Mouse (Mus musculus): Measurements from ENCODE around the gene Osbp2. TPM values are rescaled to one million over a fixed set of nuclear protein-coding genes. Genes with fewer than 3 reads are reported as not detected.

Gene Osbp2
- total RNA-seq, 2 experiments from 2014 or later = 141 to 149 TPM

DNA sequence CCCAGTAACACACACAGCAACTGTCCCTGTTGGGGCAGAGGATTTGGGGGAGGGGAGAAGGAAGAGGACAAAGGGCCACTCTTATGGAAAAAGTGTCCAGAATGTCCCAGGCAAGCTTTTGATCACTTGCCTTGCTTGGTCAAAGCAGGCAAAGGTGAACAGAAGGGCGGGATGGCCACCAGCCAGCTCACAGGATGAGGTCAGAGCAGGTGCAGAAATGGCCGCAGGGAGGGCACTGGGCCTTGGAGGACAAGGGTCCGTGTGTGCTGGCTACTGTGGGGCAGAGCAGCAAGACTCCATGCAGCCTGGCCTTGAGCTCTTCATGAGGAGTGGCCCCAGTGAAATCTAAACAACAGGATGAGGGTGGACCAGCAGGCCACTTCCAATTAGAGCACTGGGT lies 110.9 kb downstream of the Osbp2 start:
- TF ChIP-seq CTCF (IDR thresholded peaks at IDR 0.05) = no peak
- Histone ChIP-seq H3K4me3 (no peak overlapping the region), H3K27ac (peak overlapping the region; percentile 75; the same call in 1 of the 2 replicates)
- intact Hi-C loops (cut with DNase I) = no loop called here
- no peak for DNase-seq (ENCODE audit: extremely low spot score in 1 of 2, low spot score in 2 of 2)

DNA sequence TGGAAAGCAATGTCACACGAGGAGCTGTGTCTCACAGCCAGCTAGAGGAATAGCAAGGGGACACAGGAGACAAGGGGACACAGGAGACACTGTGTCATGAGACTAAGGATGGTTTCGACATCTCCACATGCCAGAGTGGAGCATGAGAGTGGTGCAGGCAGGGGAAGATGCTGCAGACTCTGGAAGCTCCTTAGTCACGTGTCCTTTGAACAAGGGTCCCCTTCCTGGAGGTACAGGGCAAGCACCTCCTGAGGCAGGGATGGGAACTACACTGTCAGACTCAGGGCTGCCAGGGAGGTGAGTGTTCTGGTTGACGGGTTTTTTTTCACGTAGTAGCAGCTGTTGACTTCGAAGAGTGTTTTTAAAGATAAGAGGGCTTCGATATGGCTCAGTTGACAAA lies 113.9 kb downstream of the Osbp2 start:
- DNase-seq (ENCODE audit: extremely low spot score in 1 of 2, low spot score in 2 of 2) = no peak
- intact Hi-C loops (cut with DNase I) = no loop called here
- Histone ChIP-seq H3K27ac (no peak overlapping the region), H3K4me3 (no peak overlapping the region)
- peak; percentile 9 for TF ChIP-seq CTCF (IDR thresholded peaks at IDR 0.05)

DNA sequence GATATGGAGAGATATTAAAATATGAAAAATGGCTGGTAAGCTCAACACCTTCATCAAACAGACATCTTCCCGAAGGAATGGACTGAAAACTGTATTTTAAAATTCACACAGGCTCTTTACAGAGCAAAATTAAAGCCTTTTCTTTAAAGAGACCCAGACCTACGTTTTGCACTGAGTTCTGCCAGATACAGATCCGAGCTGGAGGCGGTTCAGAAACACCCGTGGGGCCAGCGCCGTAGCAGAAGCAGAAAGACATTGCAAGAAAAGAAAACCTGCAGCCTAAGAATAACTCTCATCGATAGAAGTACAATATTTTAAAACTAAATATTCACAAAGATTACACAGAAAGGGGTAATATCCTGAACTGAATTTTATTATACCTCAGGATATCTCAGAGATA lies 121.3 kb downstream of the Osbp2 start:
- intact Hi-C loops (cut with DNase I) = no loop called here
- H3K4me3 ChIP-seq = no peak overlapping the region
- H3K27ac ChIP-seq = peak overlapping the region; percentile 80
- DNase-seq (ENCODE audit: extremely low spot score in 1 of 2, low spot score in 2 of 2) = no peak
- TF ChIP-seq CTCF (IDR thresholded peaks at IDR 0.05) = no peak

DNA sequence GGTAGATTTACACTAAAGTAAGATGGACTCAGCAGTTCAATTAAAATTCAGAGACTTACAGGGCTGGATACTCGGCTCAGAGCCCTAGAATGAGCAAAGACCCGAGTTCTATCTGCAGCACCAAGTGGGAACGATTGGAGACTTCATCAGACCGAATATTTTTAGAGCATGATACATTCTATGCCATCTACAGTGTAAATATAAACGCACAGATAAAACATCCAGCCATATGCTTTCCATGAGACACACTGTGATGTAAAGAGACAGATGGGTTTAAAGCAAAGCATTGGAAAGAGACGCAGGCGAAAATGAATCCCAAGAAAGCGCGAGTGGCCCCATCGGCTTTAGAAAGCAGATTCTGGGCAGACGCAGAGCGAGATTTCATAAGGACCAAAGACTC lies 122.5 kb downstream of the Osbp2 start:
- no peak for TF ChIP-seq CTCF (IDR thresholded peaks at IDR 0.05)
- Histone ChIP-seq H3K27ac (peak overlapping the region; percentile 80), H3K4me3 (peak overlapping the region; percentile 16; the same call in 1 of the 2 replicates)
- no peak for DNase-seq (ENCODE audit: extremely low spot score in 1 of 2, low spot score in 2 of 2)
- intact Hi-C loops (cut with DNase I) = loop anchor here (2.0 kb wide), 2 partner anchors 14 to 16 kb away; no protein-coding TSS in a partner anchor

DNA sequence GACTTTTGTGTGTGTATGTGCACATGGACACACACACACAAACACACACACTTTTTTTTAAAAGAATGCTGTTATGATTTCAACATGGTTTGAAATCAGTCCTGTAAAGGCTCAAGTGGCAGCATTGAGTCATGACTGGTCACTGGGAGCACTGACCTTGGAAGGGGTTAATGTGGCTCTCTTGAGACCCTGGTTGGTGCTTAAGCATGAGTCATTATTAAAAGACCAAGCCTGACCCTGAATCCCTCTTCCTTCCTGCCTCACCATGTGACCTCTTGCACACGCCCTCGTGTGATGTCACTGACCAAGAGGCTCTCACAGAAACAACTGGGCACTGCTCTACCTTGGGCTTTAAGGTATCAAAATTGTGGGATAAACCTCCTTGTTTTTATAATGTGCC lies 124.9 kb downstream of the Osbp2 start:
- intact Hi-C loops (cut with DNase I) = no loop called here
- DNase-seq (ENCODE audit: extremely low spot score in 1 of 2, low spot score in 2 of 2) = no peak
- Histone ChIP-seq H3K4me3 (no peak overlapping the region), H3K27ac (peak overlapping the region; percentile 64)
- no peak for TF ChIP-seq CTCF (IDR thresholded peaks at IDR 0.05)

DNA sequence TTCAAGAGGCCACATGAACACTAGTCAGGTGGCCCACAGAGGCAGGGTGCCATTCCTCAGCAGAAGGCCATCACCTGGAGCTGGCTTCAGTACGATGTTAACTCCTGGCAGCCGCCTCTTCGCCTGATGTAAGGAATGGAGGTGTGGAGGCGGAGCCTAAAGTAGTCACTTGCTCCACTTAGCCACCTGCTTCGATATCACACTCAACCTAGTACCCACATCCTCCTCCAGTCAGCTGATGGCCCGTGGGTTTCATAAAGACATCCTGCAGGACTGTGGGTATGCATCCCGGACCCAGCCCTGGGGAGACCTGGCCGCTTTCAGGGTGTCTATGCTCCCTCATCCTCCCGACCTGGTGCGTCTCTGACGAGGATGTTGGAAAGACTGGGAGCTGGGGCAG lies 128.0 kb downstream of the Osbp2 start:
- DNase-seq (ENCODE audit: extremely low spot score in 1 of 2, low spot score in 2 of 2) = peak in 1 of 2 experiments; percentile 51
- intact Hi-C loops (cut with DNase I) = no loop called here
- Histone ChIP-seq H3K27ac (peak overlapping the region; percentile 80), H3K4me3 (no peak overlapping the region)
- TF ChIP-seq CTCF (IDR thresholded peaks at IDR 0.05) = no peak

DNA sequence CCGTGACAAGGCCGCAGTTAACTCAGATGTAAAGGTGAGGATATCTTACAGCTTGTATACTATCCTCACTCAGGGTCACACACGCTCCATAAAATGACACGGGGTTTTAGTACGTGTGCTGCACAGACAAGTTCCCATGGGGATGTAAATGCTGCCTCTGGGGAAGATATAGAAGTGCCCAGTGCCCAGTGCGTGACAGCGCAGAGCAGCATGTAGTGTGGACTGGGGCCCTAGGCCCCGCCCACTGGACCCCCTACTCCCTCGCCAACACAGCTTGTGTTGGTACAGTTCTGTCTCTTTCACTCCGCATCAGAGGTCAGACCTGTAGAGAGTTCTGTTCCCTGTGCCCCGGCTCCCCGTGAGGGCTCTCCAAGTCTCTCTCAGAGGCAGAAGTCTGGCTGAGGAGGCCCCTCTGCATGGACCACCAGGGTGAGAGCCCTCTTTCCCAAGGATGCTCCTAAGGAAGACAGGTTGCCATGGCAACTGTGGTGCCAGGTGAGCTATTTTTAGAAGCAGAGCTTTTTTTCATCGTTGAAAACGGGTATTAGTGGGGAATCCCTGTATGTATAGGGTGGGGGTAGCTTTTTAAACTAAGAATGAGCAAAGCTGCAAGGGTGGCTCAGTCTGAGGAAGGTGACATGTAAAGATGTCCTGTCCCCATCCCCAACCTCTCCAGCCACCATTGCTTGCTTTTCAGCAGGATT lies 129.6 kb downstream of the Osbp2 start:
- intact Hi-C loops (cut with DNase I) = no loop called here
- no peak overlapping the region for H3K4me3 ChIP-seq
- peak overlapping the region; percentile 72 for H3K27ac ChIP-seq
- no peak for TF ChIP-seq CTCF (IDR thresholded peaks at IDR 0.05)
- DNase-seq (ENCODE audit: extremely low spot score in 1 of 2, low spot score in 2 of 2) = no peak

DNA sequence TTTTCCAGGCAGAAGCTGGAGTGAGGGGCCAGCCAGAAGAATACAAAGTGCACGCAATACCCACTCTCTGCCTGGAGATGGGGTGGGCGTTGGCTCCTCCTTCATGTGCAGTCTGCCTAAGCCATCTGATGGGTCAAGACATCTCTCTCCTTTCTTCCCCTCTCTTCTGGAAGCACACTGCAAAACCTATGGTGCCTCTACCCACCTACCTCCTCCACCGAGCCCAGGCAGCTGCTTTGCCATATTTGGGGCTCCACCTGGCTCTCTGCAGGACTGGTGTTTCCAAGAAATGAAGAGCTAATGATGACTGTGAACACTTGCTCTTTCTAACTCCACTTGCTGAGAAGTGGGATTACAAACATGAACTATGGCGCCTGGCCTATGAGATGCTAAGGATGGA lies 132.2 kb downstream of the Osbp2 start:
- intact Hi-C loops (cut with DNase I) = no loop called here
- TF ChIP-seq CTCF (IDR thresholded peaks at IDR 0.05) = no peak
- DNase-seq (ENCODE audit: extremely low spot score in 1 of 2, low spot score in 2 of 2) = no peak
- no peak overlapping the region for H3K4me3 ChIP-seq
- H3K27ac ChIP-seq = peak overlapping the region; percentile 69

DNA sequence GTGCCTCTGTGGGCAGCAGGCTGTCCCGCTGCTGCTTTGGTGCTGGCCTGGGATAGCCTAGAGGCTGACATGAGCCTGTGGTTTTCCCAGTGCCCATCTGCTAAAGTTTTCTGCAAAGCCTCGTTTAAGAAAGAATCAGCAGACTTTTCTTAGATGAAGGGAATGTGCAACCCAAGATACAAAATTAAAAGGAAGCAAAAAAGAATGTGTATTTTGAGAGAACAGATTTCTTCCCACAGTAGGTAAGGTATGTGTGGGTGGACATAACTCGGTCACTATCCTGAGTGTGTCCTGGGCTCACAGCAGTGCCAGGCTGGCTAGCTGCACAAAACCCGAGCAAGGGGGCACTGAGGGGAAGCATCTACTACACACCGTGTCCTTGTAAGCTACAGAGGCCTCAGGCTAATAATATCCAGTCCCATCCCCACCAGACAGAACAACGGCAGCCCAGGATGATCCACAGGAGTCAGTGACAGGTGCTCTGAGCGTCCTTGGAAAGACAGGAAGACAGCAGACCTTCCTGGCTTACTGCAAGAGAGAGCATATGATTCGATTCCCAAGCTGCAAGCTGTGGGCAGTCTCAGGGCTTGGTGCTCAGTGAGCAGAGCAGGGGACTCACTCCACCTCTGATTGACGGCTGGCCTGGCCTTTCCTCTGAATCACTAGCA lies 136.1 kb downstream of the Osbp2 start:
- intact Hi-C loops (cut with DNase I) = loop anchor here (5.0 kb wide), 1 partner anchor 40 kb away; no protein-coding TSS in a partner anchor

DNA sequence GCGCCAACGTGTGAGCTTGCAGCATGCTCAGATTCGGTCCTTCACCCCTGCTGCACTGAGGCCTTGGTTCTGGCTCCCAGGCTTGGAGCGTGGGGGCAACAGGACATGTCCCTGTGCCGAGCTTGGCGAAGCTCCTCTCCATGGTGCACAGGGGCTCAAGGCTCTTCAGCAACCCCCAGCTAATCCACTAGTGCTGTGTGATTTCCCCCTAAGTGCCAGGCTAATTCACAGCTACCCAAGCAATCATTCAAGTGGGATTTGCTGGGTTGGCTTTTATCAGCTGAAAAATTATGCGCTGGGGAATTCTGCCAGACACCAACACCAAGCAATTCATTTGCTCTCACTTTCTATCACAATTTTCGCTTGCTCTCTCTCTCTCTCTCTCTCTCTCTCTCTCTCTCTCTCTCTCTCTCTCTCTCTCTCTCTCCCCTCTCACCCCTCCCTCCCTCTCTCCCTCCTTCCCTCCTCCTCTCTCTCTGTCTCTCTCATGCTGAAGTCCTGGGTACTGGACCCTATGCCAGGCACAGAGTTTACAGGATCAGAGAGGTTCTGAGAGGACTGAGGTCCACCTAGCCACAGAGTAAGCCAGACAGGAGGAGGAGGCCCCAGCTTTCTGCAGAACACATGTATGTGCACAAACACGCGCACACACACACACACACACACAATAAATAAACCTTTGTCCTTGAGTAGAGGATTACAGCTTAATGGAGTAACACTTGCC lies 138.2 kb downstream of the Osbp2 start:
- H3K27ac ChIP-seq = peak overlapping the region; percentile 80
- TF ChIP-seq CTCF (IDR thresholded peaks at IDR 0.05) = no peak
- intact Hi-C loops (cut with DNase I) = loop anchor here (2.0 to 5.0 kb wide), 2 partner anchors 15 to 42 kb away; no protein-coding TSS in a partner anchor
- DNase-seq (ENCODE audit: extremely low spot score in 1 of 2, low spot score in 2 of 2) = no peak
- H3K4me3 ChIP-seq = no peak overlapping the region

More for the DNA sequence above, 136.1 kb downstream of the Osbp2 start:
- H3K4me3 ChIP-seq = no peak overlapping the region
- TF ChIP-seq CTCF (IDR thresholded peaks at IDR 0.05) = no peak
- no peak for DNase-seq (ENCODE audit: extremely low spot score in 1 of 2, low spot score in 2 of 2)
- peak overlapping the region; percentile 73 for H3K27ac ChIP-seq

DNA sequence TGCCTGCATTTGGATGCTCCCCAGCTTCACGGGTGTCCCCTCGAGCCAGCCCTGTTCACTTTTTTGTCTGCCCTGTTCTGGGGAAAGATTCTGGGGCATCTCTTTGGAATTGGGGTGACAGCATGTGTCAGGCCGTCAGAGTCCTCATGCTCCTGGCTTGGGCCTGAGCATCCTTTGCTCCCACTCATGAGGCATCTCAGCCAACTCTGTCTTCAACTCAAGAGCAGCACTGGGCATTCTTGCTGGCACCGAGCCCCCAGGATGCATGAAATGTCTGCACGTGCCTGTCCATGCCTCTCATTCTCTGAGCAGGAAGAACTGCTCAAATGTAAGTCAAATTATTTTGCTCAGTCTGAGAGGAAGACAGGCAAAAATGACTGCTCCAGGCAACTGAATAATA lies 139.0 kb downstream of the Osbp2 start:
- intact Hi-C loops (cut with DNase I) = loop anchor here (2.0 to 5.0 kb wide), 2 partner anchors 16 to 43 kb away; no protein-coding TSS in a partner anchor
- TF ChIP-seq CTCF (IDR thresholded peaks at IDR 0.05) = no peak
- Histone ChIP-seq H3K4me3 (no peak overlapping the region), H3K27ac (peak overlapping the region; percentile 80)
- DNase-seq (ENCODE audit: extremely low spot score in 1 of 2, low spot score in 2 of 2) = no peak

DNA sequence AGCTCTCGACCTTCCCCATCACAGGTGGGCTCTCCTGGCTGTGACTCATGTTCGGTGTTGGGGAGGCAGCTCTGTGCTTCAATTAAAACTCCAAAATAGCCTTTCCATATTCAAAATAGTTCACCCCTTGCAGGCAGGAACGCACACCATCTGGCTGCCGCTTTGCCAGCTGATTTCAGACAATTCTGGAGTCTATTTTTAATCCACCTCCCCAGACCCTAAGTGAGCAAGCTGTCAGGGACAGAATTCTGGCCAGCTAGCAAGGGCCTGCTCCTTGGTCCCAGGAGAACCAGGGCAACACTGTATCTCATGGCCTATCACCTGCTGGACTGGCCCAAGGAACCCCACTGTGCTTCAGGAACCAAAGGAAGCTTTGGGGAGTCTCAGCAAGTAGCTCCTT lies 139.8 kb downstream of the Osbp2 start:
- TF ChIP-seq CTCF (IDR thresholded peaks at IDR 0.05) = no peak
- intact Hi-C loops (cut with DNase I) = loop anchor here (2.0 kb wide), 1 partner anchor 17 kb away; no protein-coding TSS in a partner anchor
- peak in 1 of 2 experiments; percentile 59 for DNase-seq (ENCODE audit: extremely low spot score in 1 of 2, low spot score in 2 of 2)
- Histone ChIP-seq H3K4me3 (no peak overlapping the region), H3K27ac (peak overlapping the region; percentile 80; the same call in 1 of the 2 replicates)

Data from left cerebral cortex, adult 2 months (tissue).